Mouse (Mus musculus) hindbrain, embryonic 13.5 days (tissue): ENCODE measurements around the gene Neb. TPM values are rescaled to one million over a fixed set of nuclear protein-coding genes. Genes with fewer than 3 reads are reported as not detected.

Source experiments
- ATAC-seq: fragments of 200-750 bp; cut with Nextera tagmentation; 2 replicates; pipeline ENCODE4 v1.8.0; 2017; ENCODE audit warnings: moderate TSS enrichment; ENCODE audit not compliant: low FRiP score
- H3K27ac ChIP-seq: fragments of 300-500 bp; sonication (generic); 2 replicates; pipeline ENCODE4 v1.5.1; 2015; ENCODE audit warnings: inconsistent platforms, mild to moderate bottlenecking, moderate library complexity
- H3K27me3 ChIP-seq: fragments of 300-500 bp; sonication (generic); 2 replicates; pipeline ENCODE4 v1.6.1; 2015; ENCODE audit warnings: mild to moderate bottlenecking, inconsistent platforms
- H3K36me3 ChIP-seq: fragments of 300-500 bp; sonication (generic); 2 replicates; pipeline ENCODE4 v1.6.1; 2015; ENCODE audit warnings: mild to moderate bottlenecking, inconsistent platforms
- H3K4me1 ChIP-seq: fragments of 300-500 bp; sonication (generic); replicated peaks from 2 replicates; pipeline ENCODE4 v1.6.1; 2015; ENCODE audit warnings: inconsistent platforms
- H3K4me2 ChIP-seq: fragments of 300-500 bp; sonication (generic); 2 replicates; pipeline ENCODE4 v1.6.1; 2015; ENCODE audit warnings: inconsistent platforms, mild to moderate bottlenecking, moderate library complexity
- H3K4me3 ChIP-seq: fragments of 300-500 bp; sonication (generic); 2 replicates; pipeline ENCODE4 v1.5.1; 2015; ENCODE audit warnings: mild to moderate bottlenecking, inconsistent platforms
- H3K9ac ChIP-seq: fragments of 300-500 bp; sonication (generic); 2 replicates; pipeline ENCODE4 v1.6.1; 2015; ENCODE audit warnings: mild to moderate bottlenecking, inconsistent platforms
- H3K9me3 ChIP-seq: fragments of 300-500 bp; sonication (generic); 2 replicates; pipeline ENCODE4 v1.6.1; 2016; ENCODE audit warnings: inconsistent platforms
- whole genome bisulfite sequencing: fragments of 180-500 bp; shearing (Covaris S2); methylation state at CpG from one replicate; pipeline ENCODE4 v1.1.7; 2015; 5-methylcytosine and 5-hydroxymethylcytosine counted together
- polyA plus RNA-seq: library from polyadenylated mRNA; unstranded; fragments of >200 nt; fragmentation: Nextera tagmentation; extraction: Ambion mirVana; gene quantifications from 2 replicates; pipeline ENCODE4 v1.2.1, GENCODE M21; 2015

Neb gene
- polyA plus RNA-seq, 1 experiment from 2014 or later: 2.0 TPM

DNA sequence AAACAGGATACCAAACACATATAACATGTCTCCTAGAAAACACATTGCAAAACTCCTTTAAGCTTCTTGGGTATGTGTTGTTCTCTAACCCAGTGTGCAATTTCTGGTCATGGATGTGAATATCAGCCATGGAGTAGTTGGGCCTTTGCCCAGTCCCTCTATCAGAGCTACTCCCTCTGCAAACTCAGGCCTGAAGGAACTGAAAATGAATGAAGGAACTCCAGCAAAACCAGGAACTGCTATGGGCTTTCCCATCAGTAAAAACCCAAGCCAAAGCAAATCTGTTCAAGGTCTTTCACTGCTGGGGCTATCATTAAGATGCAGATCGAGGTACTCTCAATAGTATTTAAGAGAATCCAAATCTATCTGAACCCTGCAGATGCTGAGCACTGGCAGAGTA is 90.8 kb downstream of the Neb start:
- H3K4me1 ChIP-seq: no peaks in the 10 kb centered on the region
- ATAC-seq: no peak
- WGBS: 88% methylated on average over 1 of the region's 1 CpGs

DNA sequence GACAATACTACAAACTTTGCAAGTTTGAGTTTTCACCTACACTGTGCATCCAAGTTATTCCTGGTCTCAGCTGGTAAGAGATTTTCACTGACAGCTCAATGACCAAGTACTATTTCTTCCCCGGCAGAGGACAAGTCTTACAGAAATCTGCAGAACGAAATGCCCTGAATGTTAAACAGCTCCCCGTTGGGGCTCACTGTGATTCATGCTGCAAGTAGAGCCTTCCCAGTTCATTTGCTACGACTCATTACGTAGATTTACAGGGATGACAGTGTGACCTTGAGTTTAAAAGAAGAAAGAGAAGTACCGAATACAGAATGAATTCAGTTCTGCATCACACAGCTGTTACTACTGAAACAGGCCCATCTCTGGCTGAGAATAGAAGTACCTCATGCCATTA is 91.9 kb downstream of the Neb start:
- ATAC-seq: no peak
- Histone ChIP-seq H3K9ac (no peak overlapping the region), H3K27me3 (no peaks in the 10 kb centered on the region), H3K4me2 (no peak overlapping the region), H3K9me3 (no peaks in the 10 kb centered on the region), H3K4me3 (no peak overlapping the region), H3K36me3 (no peaks in the 10 kb centered on the region), H3K27ac (no peak overlapping the region), H3K4me1 (no peaks in the 10 kb centered on the region)
- 63% methylated on average over 6 of the region's 6 CpGs for WGBS

More for the DNA sequence above, 90.8 kb downstream of the Neb start:
- no peak overlapping the region for H3K4me2 ChIP-seq
- no peak overlapping the region for H3K27ac ChIP-seq
- no peak overlapping the region for H3K9ac ChIP-seq
- no peak overlapping the region for H3K4me3 ChIP-seq
- H3K27me3 ChIP-seq: no peaks in the 10 kb centered on the region
- no peaks in the 10 kb centered on the region for H3K36me3 ChIP-seq
- no peaks in the 10 kb centered on the region for H3K9me3 ChIP-seq

DNA sequence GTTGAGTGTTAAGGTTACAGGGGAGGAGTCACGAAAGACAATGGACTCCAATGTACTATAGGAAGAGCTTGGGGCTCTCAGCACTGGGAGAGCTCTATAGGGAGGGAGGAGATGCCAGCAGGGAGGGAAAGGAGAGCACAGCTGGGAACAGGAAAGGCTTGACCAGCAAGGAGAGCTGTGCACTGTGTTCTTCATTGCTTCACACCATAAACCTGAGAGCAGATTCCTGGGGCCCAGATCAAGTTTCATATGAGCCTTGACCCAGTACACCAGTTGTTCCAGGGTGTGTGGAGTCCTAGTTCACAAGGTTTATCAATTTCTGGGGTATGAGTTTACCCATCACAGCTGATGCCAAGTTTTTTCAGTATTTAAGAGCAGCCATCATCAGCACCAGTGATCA is 106.1 kb downstream of the Neb start:
- Histone ChIP-seq H3K27me3 (no peaks in the 10 kb centered on the region), H3K9ac (no peak overlapping the region), H3K4me1 (peaks cover 9% of the 10 kb centered on the region), H3K4me2 (no peak overlapping the region), H3K4me3 (no peak overlapping the region), H3K9me3 (no peaks in the 10 kb centered on the region), H3K36me3 (no peaks in the 10 kb centered on the region), H3K27ac (peak overlapping the region; percentile 35; the same call in 1 of the 2 replicates)
- no peak for ATAC-seq
- WGBS: 26% methylated on average over 1 of the region's 1 CpGs

DNA sequence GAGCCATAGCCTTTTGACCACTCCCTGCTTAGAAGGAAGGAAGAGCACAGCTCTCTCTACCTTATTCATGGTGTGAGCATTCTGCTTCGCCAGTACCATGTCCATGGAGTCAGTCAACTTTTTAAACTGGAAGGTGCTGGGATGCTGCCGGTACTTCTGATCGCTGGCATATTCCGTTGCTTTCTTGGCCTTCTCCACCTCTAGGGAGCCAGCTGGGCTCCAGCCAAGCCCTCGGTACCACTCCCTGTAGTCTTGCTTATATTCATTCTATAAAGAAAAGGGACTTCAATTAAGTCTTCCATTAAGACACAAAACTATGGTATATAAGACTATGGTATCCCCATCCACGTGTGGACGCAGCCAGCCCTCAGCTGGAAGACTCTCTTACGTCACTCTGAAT is 107.4 kb downstream of the Neb start:
- 93% methylated on average over 8 of the region's 8 CpGs for WGBS
- Histone ChIP-seq H3K4me2 (no peak overlapping the region), H3K27ac (no peak overlapping the region), H3K9ac (no peak overlapping the region), H3K9me3 (no peaks in the 10 kb centered on the region), H3K4me3 (no peak overlapping the region), H3K36me3 (no peaks in the 10 kb centered on the region), H3K27me3 (no peaks in the 10 kb centered on the region), H3K4me1 (peaks cover 9% of the 10 kb centered on the region)
- no peak for ATAC-seq

DNA sequence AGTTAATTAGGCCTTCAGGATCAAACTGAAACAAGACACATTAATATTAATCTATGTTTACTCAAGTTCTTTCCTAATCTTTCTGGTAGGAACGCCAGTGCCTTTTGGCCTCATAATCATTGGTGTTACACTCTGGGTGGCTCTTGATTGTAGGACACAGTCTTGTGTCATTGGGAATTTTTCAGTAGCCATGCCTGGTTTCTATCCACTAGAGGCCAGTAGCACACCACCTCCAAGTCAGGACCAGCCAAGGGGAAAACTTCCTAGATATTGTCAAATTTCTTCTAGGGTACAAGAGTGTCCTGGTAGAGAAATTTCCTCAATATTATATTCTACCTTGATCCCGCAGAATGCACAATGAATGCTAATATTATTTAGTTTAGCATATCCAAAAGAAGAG is 116.1 kb downstream of the Neb start:
- Histone ChIP-seq H3K27ac (no peak overlapping the region), H3K4me1 (no peaks in the 10 kb centered on the region), H3K27me3 (no peaks in the 10 kb centered on the region), H3K4me3 (no peak overlapping the region), H3K36me3 (no peaks in the 10 kb centered on the region), H3K9ac (no peak overlapping the region), H3K9me3 (no peaks in the 10 kb centered on the region), H3K4me2 (no peak overlapping the region)
- ATAC-seq: peak; percentile 54; the same call in 1 of the 2 replicates
- WGBS: 57% methylated on average over 2 of the region's 2 CpGs

DNA sequence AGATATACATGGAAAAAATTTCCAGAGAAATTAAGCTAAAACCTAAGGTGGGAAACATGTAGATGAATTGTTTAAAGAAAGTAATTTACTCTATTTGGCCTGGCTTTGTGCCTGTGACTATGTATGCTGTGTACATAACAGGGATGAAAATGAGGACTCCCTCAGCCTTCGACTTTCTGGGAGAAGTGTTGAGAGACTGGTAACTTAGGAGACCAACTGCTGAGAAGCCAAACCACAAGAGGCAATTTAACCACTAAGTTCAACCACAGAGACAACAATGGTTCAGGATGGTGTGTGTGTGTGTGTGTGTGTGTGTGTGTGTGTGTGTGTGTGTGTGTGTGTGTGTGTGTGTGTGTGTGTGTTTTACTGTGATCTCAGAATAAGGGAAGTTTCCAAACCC is 126.2 kb downstream of the Neb start:
- H3K36me3 ChIP-seq: no peaks in the 10 kb centered on the region
- WGBS: 69% methylated on average over 1 of the region's 1 CpGs
- no peaks in the 10 kb centered on the region for H3K27me3 ChIP-seq
- no peaks in the 10 kb centered on the region for H3K9me3 ChIP-seq
- H3K9ac ChIP-seq: no peak overlapping the region
- no peak for ATAC-seq
- H3K4me2 ChIP-seq: no peak overlapping the region
- no peak overlapping the region for H3K4me3 ChIP-seq
- H3K27ac ChIP-seq: no peak overlapping the region
- H3K4me1 ChIP-seq: peaks cover 5% of the 10 kb centered on the region; the same call in 1 of the 2 replicates

DNA sequence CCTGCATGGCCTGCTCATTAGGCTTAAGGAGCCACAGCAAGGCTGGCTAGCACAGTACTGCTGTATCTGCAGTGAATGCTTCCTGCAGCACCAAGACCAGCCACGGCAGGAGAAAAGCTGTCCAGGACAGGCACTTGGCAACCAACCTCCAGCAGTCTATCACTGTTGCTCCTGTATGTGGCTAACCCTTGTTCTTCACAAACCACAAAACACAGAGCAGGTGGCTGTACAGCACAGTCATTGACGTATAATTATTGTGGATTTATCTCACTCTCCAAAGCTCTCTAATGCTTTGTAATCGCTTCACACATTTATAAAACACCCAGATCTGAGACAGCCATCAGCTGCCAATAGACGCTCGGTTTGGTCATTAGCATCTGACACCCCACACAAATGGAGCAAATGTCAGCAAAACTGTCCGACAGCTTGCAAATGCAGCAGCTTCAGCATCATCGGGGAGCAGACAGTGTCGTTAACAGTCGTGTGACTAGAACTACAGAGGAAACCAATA is 129.9 kb downstream of the Neb start:
- peak; percentile 32; the same call in 1 of the 2 replicates for ATAC-seq
- Histone ChIP-seq H3K27me3 (no peaks in the 10 kb centered on the region), H3K27ac (peak overlapping the region; percentile 40), H3K9me3 (no peaks in the 10 kb centered on the region), H3K9ac (no peak overlapping the region), H3K36me3 (no peaks in the 10 kb centered on the region), H3K4me3 (no peak overlapping the region), H3K4me2 (no peak overlapping the region), H3K4me1 (peaks cover 5% of the 10 kb centered on the region; the same call in 1 of the 2 replicates)
- 52% methylated on average over 9 of the region's 9 CpGs for WGBS

DNA sequence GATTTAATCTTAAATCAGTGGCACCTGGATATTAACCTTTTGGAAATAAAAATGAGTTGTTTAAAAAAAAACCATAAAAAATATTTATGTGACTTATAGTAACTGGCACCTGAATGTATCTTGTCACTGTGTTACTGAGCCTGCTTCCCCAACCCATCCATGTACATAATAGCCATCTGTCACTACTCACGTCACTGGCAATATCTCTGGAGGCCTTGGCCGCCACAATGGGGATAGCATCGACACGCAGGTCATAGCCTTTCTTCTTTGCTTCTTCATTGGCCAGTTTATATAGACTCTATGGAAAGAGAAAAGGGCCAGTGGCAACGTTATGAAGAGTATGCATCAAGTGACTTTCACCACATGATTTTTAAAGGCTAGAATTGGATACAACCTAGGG is 133.2 kb downstream of the Neb start:
- H3K9me3 ChIP-seq: no peaks in the 10 kb centered on the region
- no peaks in the 10 kb centered on the region for H3K27me3 ChIP-seq
- 78% methylated on average over 5 of the region's 5 CpGs for WGBS
- no peaks in the 10 kb centered on the region for H3K36me3 ChIP-seq
- peaks cover 5% of the 10 kb centered on the region; the same call in 1 of the 2 replicates for H3K4me1 ChIP-seq
- no peak overlapping the region for H3K27ac ChIP-seq
- no peak overlapping the region for H3K4me3 ChIP-seq
- no peak overlapping the region for H3K9ac ChIP-seq
- no peak overlapping the region for H3K4me2 ChIP-seq
- no peak for ATAC-seq

DNA sequence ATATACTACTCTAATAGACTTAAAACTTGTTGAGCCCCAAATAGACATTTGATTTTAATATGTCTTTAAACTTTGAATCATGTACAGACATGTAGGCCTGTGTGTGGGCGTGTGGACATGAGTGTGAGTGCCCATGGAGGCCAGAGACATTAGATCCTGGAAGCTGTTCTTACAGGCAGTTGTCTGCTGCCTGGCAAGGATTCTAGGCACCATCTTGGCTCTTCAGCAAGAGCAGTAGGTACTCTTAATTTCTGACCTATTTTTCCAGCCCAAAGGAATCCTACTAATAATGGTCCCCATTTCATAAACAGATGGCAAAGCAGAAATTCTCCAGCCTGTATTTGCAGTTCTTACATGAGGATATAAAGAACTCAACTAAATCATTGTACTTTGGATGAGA is 135.6 kb downstream of the Neb start:
- 88% methylated on average over 1 of the region's 1 CpGs for WGBS
- no peak for ATAC-seq
- Histone ChIP-seq H3K27me3 (no peaks in the 10 kb centered on the region), H3K4me1 (no peaks in the 10 kb centered on the region), H3K4me2 (no peak overlapping the region), H3K36me3 (no peaks in the 10 kb centered on the region), H3K4me3 (no peak overlapping the region), H3K9me3 (no peaks in the 10 kb centered on the region), H3K9ac (no peak overlapping the region), H3K27ac (no peak overlapping the region)

DNA sequence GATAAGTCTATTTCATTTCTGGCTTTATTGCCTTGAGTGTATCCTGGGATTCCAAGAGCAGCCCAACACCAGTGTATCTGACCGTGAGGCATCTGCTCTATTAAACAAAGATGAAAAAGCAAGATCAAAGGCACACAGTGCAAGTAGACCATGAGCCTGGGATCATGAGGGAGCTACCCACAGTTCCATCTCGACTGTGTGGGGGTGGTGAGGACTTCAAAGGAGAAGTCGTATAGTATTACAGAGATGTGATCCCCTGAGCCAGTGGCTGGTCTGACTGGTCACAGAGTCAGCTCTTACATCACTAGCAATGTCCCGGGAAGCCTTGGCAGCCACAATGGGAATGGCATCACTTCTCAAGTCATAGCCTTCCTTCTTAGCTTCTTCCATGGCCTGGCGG is 140.4 kb downstream of the Neb start:
- H3K4me1 ChIP-seq: no peaks in the 10 kb centered on the region
- no peak overlapping the region for H3K27ac ChIP-seq
- no peak overlapping the region for H3K4me3 ChIP-seq
- no peaks in the 10 kb centered on the region for H3K27me3 ChIP-seq
- WGBS: 79% methylated on average over 5 of the region's 5 CpGs
- no peak for ATAC-seq
- no peaks in the 10 kb centered on the region for H3K9me3 ChIP-seq
- H3K9ac ChIP-seq: no peak overlapping the region
- H3K36me3 ChIP-seq: no peaks in the 10 kb centered on the region
- H3K4me2 ChIP-seq: no peak overlapping the region

DNA sequence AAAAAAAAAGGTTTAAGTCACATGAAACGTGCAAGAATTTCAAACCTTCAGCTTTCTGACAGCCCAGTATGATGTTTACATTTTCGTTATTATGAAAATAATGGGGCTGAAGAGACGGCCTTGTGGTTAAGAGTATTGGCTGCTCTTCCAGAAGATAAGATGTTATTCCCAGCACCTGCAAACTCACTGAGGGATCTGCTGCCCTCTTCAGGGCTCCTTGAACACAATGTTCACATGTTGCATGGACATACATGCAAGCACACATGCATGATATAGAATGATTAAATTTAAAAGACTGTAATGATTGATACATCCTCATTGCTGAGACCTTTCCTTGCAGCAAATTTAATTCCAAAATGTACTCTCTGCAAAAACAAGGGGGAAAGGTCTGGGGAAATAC is 150.7 kb downstream of the Neb start:
- no peak for ATAC-seq
- H3K9me3 ChIP-seq: no peaks in the 10 kb centered on the region
- no peak overlapping the region for H3K4me2 ChIP-seq
- no peak overlapping the region for H3K4me3 ChIP-seq
- H3K36me3 ChIP-seq: no peaks in the 10 kb centered on the region
- H3K9ac ChIP-seq: no peak overlapping the region
- H3K4me1 ChIP-seq: no peaks in the 10 kb centered on the region
- H3K27me3 ChIP-seq: no peaks in the 10 kb centered on the region
- 73% methylated on average over 3 of the region's 3 CpGs for WGBS
- no peak overlapping the region for H3K27ac ChIP-seq

DNA sequence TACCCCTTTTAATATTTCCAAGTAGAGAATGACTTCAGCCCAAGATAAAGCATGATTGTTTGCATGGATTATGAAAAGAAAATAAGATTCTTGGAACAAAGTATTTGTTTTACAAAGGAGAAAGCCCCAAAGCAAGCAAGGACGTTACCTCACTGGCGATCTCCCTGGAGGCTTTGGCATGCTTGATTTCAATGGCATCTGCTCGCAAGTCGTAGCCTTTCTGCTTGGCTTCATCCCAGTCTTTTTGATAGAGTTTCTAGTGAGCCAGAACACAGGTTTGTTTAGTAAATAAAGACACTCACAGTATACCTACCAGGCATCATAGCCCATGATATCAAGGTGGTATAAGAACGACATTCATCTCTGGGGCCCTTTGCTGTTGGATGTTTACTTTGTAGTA is 153.9 kb downstream of the Neb start:
- no peaks in the 10 kb centered on the region for H3K27me3 ChIP-seq
- H3K4me2 ChIP-seq: no peak overlapping the region

DNA sequence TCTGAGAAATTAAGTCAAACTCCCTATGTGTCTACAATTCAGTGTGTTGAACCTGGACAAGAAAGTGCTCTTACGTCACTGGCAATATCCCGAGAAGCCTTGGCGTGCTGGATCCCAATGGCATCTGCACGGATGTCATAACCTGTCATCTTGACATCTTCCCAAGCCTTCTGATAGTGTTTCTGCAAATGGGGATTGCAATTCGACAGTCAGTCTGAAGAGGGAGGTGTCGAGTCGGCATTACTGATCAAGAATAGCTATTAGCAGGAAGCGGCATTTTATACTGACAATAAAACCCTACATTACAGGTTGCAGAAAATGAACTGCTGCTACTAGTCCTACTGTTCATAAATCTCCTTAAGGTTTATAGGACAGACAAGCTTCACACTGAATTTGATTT is 158.2 kb downstream of the Neb start:
- Histone ChIP-seq H3K4me3 (no peak overlapping the region), H3K36me3 (no peaks in the 10 kb centered on the region), H3K27ac (no peak overlapping the region), H3K9me3 (no peaks in the 10 kb centered on the region), H3K4me2 (no peak overlapping the region), H3K27me3 (no peaks in the 10 kb centered on the region), H3K9ac (no peak overlapping the region), H3K4me1 (no peaks in the 10 kb centered on the region)
- no peak for ATAC-seq
- 52% methylated on average over 8 of the region's 8 CpGs for WGBS

More for the DNA sequence above, 153.9 kb downstream of the Neb start:
- no peaks in the 10 kb centered on the region for H3K9me3 ChIP-seq
- no peak overlapping the region for H3K4me3 ChIP-seq
- H3K27ac ChIP-seq: no peak overlapping the region
- WGBS: 64% methylated on average over 5 of the region's 5 CpGs
- H3K36me3 ChIP-seq: no peaks in the 10 kb centered on the region
- H3K4me1 ChIP-seq: no peaks in the 10 kb centered on the region
- ATAC-seq: no peak
- H3K9ac ChIP-seq: no peak overlapping the region
